Mouse (Mus musculus) ES-CJ7 (cell line): ENCODE data around the gene Bloc1s6.

ENCODE experiments used
- DNase-seq: peaks from one replicate; pipeline ENCODE4 v3.0.0; 2011; ENCODE audit warnings: low read depth, low spot score

Bloc1s6 gene

DNA sequence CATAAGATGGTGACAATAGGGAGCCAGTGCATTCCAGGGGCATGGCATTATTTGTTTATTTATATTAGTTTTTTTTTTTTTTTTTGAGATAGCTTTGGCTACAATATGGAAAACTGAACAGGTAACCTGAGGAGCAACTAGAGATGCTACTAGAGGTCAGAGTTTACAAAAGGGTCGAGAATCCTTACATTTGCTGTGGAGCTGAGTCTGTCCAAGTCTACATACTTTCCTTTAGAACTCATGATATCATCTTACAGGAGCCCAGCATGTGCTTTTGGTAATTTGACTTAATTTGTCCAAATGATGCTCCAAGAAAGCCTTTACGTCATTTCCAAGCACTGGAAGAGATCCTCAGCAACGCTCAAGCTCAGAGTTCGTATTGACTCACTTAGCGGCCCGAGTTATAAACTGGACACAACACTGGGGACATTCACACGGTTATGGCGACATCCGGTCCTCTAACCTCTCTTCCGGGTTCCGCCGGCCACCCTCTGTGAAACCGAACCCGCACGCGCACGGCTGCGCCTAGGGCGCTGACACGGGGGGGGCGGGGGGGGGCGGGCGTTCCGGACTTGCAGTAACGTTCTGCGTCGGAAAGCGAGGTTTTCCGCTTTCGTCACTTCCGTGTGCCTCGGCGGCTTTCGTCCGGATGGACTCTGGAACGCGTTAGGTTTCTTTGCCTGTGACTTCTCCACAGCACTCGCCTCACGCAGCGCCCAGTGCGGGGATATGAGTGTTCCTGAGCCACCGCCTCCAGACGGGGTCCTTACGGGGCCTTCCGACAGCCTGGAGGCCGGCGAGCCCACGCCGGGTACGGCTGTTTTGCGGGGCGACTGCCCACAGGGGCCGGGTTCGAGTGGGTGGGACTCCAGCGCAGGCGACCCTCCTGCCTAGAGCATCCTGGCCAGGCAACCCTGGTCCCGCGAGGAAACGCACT, at the start of gene Bloc1s6:
TSS of gene Bloc1s6 (plus strand) at position 610 of the 937 bp plus-strand sequence.
- DNase-seq: peak; percentile 93

DNA sequence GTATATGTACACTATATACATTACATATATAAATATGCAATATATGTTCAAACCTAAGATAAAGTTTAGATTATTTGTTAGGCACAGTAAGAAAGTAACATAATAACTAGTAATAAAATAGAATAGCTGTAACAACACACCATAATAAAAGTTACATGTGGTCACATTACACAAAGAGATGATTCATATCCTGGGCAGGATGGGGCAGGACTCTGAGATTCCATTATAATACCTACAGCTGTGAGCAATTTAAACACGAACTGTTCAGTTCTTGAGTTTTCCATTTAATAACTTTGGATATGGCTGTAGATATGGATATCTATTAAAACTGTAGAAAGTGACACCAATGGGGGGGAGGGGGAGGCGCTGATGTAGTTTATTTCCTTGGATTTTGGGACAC, 40.8 kb upstream of the Bloc1s6 start:
- DNase-seq: no peak

DNA sequence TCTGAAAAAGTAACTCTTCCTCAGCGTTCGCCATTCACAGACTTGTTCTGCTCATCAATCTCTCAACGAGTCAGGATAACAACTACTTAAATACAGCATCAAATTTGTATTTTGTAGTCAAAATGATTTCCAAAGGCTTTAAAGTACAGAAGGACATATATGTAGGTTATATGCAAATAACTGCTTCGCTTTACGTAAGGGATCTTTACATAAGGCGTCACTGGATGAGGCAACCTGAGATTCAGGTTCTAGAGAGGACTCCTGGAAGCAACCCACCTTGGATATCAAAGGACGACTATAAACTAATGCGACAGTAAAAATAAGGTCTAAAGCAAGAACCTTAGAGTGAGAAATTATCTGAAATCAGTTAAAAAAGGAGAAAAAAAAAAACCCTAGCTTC, 37.3 kb upstream of the Bloc1s6 start:
- DNase-seq: no peak

DNA sequence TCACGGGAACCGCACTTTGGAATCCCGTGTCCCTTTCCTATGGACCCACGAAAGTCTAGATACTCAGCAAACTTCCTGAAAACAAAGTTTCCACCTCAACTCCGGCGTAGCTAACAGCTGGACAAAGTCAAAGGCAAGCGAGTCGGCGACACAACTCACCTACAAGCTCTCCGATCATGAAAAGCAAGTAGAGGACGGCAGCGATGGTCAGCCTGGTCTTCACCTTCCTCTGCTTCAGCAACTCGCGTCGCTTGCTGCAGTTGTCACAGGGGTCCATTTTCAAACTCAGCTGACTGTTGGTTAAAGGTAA, 36.5 kb upstream of the Bloc1s6 start:
- DNase-seq: no peak

DNA sequence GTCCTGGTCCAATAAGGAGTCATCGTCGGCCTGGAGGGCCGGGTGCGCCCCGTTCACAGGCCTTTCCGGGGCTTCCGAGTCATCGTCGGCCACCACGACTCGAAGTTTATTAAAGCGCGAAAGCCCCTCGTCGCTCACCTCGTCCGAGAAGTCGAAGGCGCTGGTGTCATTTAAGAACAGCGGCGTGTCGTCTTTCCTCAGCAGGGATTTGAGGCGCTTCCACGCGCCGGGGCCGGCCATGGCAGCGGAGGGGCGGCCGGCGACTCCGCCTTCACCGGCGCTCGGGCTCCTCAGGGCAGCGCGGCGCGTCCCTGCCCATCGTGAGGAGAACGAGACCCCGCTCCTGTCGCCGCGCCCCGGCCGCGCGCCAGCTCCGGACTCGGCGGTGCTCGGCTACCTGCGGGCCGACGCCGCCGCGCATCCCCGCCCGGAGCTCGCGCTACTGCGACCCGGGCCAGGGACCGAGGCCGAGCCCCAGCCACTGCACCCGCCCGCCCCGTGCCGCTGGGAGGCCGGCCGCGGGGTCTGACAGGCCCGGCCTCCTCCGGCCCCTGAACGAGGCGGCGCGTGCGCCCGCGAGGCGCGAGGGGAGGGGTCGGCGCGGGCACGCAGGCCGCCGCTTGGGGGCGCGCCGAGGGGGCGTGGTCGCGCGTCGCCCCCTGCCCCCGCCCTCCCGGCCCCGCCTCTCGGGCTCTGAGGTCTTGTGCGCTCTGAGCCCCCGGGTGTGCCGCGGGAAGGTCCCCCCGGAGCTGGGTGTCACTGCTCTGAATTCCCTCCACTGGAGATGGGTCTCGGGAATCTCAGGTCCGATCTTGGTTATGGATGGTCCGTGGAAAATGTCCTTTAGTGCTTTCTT, 35.9 kb upstream of the Bloc1s6 start, which contains the start of gene Slc30a4:
TSS of gene Slc30a4 (minus strand) at position 483 of the 856 bp plus-strand sequence.
- DNase-seq: peak; percentile 48

DNA sequence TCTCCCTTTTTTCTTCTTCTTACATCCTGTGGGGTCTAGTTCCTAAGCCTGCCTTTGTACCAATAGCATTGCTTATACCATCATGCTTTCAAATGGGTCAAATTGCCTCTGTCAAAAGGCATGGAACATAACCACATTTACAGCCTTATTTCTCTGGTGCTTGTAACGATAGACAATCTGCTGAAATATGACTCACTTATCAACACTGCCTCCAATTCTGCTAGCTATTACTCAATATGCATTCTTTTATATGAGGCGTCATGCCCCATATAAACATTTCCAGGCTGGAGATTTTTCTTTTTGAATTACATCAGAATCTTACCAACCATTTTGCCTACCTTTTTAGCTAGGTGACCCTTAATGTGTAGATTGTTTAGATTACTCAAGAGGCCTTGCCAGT, 33.7 kb upstream of the Bloc1s6 start:
- no peak for DNase-seq

DNA sequence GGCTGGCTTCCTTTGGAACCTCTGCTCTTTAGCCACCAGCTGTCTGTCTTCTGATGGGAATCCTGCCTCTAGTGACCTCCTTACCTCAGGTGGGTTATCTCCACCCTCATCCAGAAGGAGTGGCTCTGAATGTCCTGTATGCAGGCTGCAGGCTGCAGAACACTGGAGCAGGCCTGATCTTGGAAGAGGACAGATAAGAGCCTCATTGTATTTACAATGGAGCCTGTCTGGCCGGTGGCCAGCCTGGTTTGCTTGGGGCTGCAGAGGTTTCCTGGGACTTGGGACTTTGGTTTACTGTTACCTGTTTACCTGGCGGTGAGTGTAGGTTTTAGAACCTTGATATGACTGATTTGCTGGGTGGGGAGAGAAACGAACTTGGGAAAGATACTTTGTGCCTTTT, 30.2 kb upstream of the Bloc1s6 start:
- no peak for DNase-seq

DNA sequence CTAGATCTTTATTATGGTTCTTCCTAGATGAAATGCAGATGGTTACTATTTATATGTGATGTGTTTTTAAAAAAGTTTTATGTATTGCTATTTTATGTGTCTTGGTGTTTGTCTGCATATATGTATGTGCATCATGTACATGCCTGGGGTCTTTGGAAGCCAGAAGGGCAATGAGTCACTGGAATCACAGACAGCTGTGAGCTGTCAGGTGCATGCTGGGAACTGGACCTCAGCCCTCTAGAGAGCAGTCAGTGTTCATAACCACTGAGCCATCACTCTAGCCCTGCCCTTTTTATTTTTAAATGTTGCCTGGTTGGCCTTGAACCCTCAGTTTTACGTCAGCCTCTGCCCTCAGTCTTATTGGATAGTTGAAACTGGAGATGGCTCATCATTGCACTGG, 29.1 kb upstream of the Bloc1s6 start:
- DNase-seq: no peak

DNA sequence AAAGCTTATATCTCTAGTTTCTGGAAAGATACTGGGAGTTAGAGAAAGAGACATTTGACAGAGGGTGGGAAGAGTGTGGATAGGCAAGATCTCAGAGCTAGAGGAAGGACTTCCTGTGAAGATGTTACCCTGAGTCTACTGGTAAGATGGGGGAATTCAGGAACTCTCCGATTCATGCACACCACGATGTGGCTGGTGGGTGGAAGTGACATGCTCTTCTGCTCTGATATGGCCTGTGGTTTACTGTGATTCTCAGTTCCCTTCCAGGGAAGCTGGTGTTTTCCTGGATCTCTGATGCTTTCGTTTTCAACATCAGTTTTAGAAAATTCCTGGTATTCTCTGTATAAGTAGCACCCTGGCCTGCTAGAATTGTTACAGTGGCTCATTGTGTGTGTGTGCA, 26.4 kb upstream of the Bloc1s6 start:
- DNase-seq: no peak

DNA sequence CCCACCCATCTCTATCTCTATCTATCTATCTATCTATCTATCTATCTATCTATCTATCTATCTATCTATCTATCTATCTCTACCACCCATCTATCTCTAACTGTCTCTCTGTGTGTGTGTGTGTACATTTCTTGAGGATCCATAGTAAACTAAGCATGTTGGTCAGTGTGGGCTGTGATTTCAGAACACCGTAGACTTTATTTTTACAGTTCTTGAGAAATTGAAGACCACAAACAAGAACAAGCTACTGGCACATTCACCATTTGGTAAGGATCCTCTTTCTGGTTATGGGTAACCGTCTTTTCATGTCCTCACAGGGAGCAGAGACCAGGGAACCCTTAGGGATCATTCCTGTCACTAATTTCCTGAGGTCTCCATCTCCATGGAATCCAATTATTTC, 25.5 kb upstream of the Bloc1s6 start:
- no peak for DNase-seq

DNA sequence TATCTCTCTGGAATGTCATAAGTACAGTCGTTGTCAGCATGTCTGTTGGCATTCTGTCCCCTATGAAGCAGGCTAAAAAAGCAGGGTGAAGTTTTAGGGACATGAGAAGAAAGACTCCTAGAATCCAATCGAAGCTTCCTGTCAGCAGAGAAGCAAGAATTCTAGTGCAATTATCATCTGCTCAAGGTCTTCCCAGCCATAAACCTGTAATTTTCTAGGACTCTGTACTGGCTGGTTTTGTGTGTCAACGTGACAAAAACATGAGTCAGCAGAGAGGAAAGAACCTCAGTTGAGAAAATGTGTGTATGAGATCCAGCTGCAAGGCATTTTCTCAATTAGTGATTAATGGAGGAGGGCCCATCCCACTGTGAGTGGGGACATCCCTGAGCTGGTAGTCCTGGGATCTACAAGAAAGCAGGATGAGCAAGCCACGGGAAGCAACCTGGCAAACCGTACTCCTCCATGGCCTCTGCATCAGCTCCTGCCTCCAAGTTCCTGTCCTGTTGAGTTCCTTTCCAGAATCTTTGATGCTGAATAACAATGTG, 23.1 kb upstream of the Bloc1s6 start:
- no peak for DNase-seq

DNA sequence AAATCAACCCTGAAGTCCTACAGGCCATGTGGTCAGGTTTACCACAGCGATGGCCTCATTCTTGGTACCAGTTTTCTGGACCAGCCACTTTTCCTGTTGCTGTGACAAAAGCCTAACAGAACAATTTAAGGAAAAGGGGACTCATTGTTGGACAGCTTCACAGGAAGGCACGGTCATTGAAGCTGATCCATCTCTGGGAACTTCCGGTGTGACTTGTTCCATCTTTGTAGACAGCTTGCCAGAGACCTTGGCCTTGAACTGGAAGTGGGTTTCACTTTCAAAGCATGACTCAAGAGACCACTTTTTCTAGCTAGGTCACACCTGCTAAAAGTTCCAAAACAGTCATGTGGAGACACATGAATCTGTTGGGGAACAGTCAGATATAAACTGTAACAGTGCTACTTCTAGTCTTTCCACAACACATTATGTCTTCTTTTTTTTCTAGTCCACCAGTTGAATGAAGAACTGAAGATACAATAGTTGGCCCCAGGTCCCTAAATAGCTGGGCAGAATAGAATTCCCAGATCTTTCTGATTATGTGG, 21.9 kb upstream of the Bloc1s6 start:
- DNase-seq: no peak

DNA sequence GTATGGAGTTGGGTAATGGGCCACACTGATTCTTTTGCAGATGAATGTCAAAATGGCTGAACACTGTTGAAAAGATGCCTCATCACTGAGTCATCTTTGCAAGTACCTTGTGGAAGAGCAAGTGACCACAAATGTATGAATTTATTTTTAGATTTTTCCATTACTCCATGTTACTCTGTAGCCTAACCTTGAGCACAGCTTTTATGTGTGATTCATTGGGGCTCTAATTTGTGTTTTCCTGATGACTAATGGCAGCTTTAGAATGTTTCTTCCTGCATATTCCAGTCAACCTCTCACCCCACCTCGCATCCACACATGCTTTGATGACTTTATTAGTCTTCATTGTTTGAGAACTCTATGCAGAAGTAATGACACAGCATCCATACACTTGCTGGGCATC, 19.1 kb upstream of the Bloc1s6 start:
- DNase-seq: no peak

DNA sequence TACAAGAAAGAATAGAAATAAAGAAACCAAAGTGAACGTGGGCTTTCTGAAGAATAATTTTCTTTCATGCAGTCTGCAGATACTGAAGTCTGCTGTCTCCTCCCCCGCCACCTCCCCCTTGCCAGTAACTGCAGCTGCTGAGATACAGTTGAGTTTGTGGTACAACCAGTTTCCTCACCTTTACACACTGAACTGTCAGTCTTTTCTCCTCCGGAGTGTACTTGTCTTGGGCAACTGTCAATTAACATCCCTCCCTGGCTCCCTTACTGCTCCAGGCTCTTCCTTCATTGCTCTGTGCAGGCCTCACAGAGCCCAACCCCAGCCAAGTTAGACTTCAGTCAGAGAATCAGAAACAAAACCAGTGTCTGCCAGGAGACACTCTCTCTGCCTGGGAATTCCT, 17.7 kb upstream of the Bloc1s6 start:
- DNase-seq: no peak

DNA sequence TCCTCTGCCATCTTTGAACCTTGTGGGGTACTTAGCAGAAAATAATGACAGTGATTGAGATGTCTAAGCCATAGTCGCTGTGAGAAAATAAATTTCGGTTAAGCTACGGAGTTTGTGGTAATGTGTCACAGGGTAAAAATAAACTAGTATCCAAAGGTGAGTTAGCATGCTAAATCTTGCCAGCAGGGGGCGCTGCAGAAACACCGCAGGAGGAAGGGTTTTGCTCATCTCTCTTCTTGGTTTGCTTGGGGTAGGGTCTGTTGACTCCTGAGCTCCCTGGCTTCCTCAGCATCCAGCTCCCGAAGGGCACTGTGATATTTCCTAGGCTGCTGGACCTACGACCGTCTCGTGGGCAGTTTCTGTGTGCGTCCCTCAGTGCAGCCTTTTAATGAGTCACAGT, 12.7 kb upstream of the Bloc1s6 start:
- DNase-seq: peak; percentile 40

DNA sequence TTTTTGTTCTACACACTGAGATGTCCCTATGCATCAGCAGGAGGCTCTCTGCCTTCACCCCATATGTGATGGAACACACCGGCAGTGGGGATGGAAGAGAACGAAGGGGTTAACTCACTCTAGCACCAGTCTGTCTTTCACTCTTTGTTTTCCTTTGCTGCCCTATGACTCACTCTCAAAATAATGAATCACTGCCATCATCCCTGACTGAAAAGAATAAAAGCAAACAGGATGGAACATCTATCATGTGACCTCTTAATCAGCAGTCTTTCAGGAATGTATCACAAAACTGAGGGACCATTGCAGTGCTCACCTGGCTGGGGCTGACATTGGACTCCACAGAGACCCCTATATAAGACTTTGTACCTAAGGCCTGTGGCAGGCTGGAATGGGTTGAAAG, 6.8 kb upstream of the Bloc1s6 start:
- no peak for DNase-seq

DNA sequence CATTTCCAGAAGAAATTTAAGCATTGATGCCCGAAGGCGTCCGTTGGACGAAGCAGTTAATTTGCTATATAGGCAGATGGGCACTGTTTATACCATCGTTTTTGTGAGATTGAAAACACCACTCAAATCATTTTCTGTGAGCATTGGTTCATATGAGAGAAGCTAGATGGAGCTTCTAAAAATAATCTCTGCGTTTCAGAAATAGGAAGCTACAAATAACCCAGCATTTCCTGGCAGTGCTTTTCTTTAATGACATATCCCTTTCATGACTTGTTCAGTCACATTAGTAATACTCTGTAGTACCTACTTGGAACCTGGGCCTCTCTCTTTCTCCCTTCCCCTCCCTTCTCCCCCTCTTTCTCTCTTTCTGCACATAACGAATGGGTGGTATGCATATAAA, 720 bp downstream of the Bloc1s6 start:
- DNase-seq: no peak

DNA sequence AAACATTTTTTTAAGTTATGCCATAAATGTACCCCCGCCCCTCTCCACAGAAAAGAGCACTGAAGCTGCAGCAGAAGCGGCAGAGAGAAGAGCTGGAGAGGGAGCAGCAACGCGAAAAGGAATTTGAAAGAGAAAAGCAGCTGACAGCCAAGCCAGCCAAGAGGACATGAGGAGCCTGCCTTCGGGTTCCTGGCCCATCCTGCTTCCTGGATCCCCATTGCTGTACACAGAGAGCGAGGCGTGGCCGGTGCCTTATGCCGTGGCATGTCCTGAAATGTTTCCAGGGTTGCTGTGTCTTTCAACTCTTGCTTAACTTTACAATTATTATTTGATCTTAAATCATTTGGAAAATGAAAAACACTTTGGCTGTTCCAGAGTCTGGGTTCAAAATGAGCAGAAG, 8.2 kb downstream of the Bloc1s6 start:
- DNase-seq: no peak

DNA sequence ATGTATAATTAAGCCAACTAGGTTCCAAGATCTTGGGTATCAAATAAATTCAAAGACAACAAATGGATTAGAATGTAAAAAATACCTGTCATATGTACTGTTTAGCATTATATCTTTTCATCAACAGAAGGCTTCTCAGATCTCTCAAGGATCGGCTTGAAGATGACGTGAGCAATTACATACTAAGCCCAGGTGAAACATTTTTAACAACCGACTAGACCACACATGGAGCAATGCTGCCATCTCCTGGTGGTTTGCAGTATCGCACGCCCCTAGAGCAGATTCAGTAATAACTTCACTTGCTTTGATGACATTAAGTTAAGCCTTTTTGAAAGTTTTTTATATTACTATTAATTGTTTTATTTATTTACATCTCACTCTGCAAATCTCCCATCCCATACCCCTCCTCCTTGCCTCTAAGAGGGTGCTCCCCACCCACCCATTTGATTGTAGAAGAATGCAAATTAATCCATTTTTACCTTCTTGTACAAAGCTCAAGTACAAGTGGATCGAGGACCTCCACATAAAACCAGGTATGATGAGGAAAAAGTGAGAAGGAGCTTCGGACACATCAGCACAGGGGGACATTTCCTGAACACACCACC, 15.5 kb downstream of the Bloc1s6 start:
- DNase-seq: peak; percentile 39

DNA sequence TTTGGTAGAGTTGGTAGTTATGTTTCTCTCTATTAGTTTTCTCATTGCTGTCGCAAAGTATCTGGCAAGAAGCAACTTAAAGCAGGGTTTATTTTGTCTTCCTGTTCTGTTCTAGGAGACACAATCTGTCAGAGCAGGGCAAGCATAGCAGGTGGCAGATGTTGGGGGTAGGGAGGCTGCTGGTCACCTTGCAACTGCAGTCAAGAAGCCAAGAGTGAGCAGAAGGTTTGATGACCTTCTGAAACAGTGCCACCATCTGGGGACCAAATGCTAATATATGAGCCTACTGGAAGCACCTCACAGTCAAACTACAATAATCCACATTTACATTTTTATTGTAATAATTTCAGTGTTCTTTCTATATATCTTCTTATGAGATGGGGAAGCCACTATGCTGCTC, 21.5 kb downstream of the Bloc1s6 start:
- no peak for DNase-seq

DNA sequence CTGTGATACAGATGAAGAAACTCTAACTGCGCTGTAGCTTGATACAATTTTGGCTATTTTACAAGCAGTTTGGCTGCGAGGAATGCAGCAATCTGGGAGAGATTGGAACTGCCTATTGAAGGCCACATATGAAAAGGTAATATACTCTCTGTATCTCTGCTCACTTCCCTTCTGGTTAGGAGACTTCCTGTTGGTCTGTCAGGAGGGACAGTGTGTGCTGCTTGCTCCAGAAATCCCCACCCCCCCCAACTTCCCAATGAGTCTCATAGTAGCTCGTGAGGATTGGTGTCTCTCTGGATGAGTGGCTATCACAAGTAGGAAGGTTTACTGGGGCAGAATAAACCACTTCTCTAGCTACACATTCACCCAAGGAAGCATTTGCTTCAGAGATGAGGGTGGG, 24.7 kb downstream of the Bloc1s6 start:
- no peak for DNase-seq

DNA sequence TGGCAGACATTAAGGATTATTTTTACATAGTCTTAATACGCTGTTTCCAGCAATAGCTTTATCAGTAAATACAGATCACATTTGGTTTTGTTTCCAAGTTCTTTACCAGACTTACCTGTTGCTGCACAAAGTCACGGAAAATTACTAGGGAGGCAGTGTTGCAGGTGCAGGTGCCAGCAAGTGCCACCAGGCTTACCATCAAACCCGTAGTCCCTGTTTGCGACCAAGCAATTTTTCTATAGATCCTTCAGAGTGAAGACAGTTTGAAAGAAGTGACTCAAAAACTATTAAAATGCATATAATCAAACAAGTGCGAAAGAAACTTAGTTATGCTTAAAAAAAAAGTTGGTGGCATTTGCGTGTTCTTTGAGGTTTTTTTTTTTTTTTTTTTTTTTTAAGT, 26.2 kb downstream of the Bloc1s6 start:
- no peak for DNase-seq
